Mouse (Mus musculus) macrophage (primary cell): ENCODE results near the gene C2cd2. TPM values are rescaled to one million over a fixed set of nuclear protein-coding genes. Genes with fewer than 3 reads are reported as not detected.
A peak's percentile ranks its signal among the peaks of the same experiment; 100 is the strongest.

Experiments used
- H3K27ac ChIP-seq: fragments of 350-480 bp; formaldehyde crosslinking; 2 replicates; pipeline ENCODE4 v1.9.0; 2021
- H3K36me3 ChIP-seq: fragments of 350-480 bp; formaldehyde crosslinking; 2 replicates; pipeline ENCODE4 v1.9.0; 2021; ENCODE audit errors: inconsistent target
- H3K4me3 ChIP-seq: fragments of 350-480 bp; formaldehyde crosslinking; 2 replicates; pipeline ENCODE4 v1.9.0; 2021; ENCODE audit errors: inconsistent target
- H3K79me2 ChIP-seq: fragments of 350-480 bp; formaldehyde crosslinking; 2 replicates; pipeline ENCODE4 v1.9.0; 2021; ENCODE audit errors: inconsistent target
- WGBS: methylation state at CpG from one replicate; pipeline ENCODE4 v1.1.7; 2026; ENCODE audit warnings: inconsistent platforms; ENCODE audit not compliant: missing documents; 5-methylcytosine and 5-hydroxymethylcytosine counted together
- polyA plus RNA-seq: library from polyadenylated mRNA; stranded (reverse); fragments of 250-400 nt; gene quantifications from 3 replicates; pipeline ENCODE4 v1.2.4, GENCODE M21; 2018; ENCODE audit warnings: inconsistent platforms

Gene C2cd2
- polyA plus RNA-seq, 1 experiment from 2014 or later, result 22.8 TPM

GRCm38 (mm10) chr16:97925760-97926159 lies 36.6 kb downstream of the C2cd2 start:
- no peak overlapping the region for H3K4me3 ChIP-seq
- no peak overlapping the region for H3K27ac ChIP-seq
- no peaks in the 10 kb centered on the region for H3K36me3 ChIP-seq
- WGBS, result 87% methylated on average over 2 of the region's 2 CpGs
- no peaks in the 10 kb centered on the region for H3K79me2 ChIP-seq

- no peak overlapping the region for H3K27ac ChIP-seq
- no peaks in the 10 kb centered on the region for H3K79me2 ChIP-seq
- no peaks in the 10 kb centered on the region for H3K36me3 ChIP-seq
- no peak overlapping the region for H3K4me3 ChIP-seq
- 100% methylated on average over 1 of the region's 1 CpGs for WGBS
Measured at GRCm38 (mm10) chr16:97923700-97924099, 38.7 kb downstream of the C2cd2 start.

DNA sequence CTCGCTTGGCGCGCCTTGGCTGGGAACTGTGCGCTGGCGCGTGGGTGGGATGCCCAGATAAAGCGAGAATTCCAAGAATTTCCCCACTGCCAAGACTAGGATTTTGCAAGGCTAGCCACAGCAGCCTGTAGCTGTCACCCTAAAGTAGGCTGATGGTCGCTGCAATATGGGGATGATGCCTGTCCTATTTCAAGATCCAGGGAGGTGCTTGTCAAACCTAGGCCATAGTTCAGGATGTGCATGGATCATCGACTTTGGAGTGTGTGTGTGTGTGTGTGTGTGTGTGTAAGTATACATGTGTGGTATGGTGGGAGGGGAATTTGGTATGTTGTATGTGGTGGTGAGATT lies 39.6 kb downstream of the C2cd2 start:
- 0% methylated on average over 9 of the region's 9 CpGs for WGBS
- no peaks in the 10 kb centered on the region for H3K79me2 ChIP-seq
- H3K27ac ChIP-seq, result no peak overlapping the region
- H3K4me3 ChIP-seq, result peak overlapping the region; percentile 20
- H3K36me3 ChIP-seq, result no peaks in the 10 kb centered on the region

DNA sequence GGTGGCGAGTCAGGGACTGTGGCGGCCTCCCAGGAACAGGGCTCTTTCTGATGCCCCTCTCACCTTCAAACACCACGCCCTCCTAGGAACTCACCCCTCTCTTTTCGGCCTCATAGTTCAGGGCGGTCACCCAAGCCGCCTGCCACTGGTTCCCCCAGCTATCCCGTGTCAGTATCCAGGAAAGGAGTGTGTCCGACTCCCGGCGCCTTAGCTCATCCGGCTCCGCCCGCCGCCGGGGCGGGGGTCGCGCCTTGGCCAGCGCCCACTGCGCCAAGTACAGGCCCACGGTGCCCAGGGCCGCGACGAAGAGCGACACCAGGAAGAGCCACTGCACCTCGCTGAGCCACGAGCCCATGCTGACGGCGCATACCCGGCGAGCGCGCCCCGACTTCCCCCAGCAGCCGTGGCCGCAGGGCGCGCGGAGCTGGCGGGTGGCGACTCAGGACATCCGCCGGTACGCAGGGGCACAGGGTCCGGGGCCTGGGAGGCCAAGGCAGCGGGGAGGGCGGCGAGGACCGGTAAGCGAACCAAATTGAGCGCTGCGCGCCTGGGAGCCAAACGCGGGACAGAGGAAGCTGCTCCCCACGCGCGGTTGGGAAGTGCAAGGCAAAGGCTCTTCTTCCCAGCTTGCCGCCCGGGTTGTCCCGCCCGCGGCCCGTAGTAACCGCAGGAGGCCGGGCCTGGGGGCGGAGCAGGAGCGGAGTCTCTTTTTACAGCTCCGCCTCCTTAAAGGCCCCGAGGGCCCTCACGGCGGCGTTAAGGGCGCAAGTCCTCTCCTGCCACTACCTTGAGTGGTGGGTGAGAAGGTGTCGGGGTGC lies 40.2 kb downstream of the C2cd2 start:
- Histone ChIP-seq H3K27ac (no peak overlapping the region), H3K79me2 (no peaks in the 10 kb centered on the region), H3K4me3 (peak overlapping the region; percentile 55), H3K36me3 (no peaks in the 10 kb centered on the region)
- under 1% methylated on average over 75 of the region's 75 CpGs for WGBS

- H3K4me3 ChIP-seq, result no peak overlapping the region
- no peaks in the 10 kb centered on the region for H3K79me2 ChIP-seq
- 100% methylated on average over 1 of the region's 1 CpGs for WGBS
- H3K27ac ChIP-seq, result no peak overlapping the region
- H3K36me3 ChIP-seq, result no peaks in the 10 kb centered on the region
Measured at GRCm38 (mm10) chr16:97920621-97921020, 41.8 kb downstream of the C2cd2 start.

DNA sequence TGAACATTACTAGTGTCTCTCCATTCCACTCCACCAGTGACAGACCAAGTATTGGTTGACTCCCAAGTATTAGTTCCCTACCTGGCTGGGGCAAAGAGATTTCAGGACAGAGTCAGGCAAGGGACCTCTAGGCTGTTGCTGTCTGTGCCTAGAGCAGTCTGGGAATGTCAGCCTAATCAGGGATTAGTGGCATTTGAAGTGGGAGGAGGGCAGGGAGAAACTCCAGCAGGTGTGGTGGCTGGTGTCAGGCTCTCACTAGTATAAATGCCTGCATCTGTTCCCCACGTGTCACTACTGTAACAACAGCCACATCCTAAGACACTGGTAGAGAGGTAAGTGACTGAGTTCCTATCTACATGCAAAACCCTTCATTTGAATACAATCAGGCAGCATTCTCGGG lies 42.6 kb downstream of the C2cd2 start:
- no peak overlapping the region for H3K27ac ChIP-seq
- H3K36me3 ChIP-seq, result no peaks in the 10 kb centered on the region
- no peak overlapping the region for H3K4me3 ChIP-seq
- H3K79me2 ChIP-seq, result no peaks in the 10 kb centered on the region
- 94% methylated on average over 2 of the region's 2 CpGs for WGBS

DNA sequence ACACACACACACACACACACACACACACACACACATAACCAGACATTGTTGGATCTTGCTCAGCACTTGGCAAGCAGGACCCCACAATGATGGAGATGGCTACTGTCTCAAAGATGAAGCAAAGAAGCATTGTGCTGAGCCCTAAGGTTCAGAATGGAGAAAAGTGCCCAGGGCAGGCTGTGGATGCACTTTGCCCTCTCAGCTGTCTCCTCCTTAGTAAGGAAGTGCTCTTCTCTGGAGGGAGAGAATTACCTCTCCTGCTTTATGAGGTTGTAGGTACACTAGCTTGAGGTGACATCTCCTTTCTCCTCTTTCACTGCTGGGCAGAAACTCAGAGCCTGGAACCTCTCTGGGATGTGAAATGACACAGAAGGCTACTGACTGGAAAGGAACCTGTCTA lies 49.5 kb downstream of the C2cd2 start:
- Histone ChIP-seq H3K27ac (no peak overlapping the region), H3K79me2 (no peaks in the 10 kb centered on the region), H3K36me3 (no peaks in the 10 kb centered on the region), H3K4me3 (no peak overlapping the region)

GRCm38 (mm10) chr16:97909356-97909755 lies 53.0 kb downstream of the C2cd2 start:
- no peaks in the 10 kb centered on the region for H3K36me3 ChIP-seq
- no peak overlapping the region for H3K4me3 ChIP-seq
- H3K79me2 ChIP-seq, result no peaks in the 10 kb centered on the region
- WGBS, result 93% methylated on average over 1 of the region's 1 CpGs
- H3K27ac ChIP-seq, result no peak overlapping the region

- no peaks in the 10 kb centered on the region for H3K79me2 ChIP-seq
- no peaks in the 10 kb centered on the region for H3K36me3 ChIP-seq
- no peak overlapping the region for H3K27ac ChIP-seq
- no peak overlapping the region for H3K4me3 ChIP-seq
- WGBS, result 93% methylated on average over 6 of the region's 6 CpGs
Measured at GRCm38 (mm10) chr16:97907496-97907895, 54.9 kb downstream of the C2cd2 start.

DNA sequence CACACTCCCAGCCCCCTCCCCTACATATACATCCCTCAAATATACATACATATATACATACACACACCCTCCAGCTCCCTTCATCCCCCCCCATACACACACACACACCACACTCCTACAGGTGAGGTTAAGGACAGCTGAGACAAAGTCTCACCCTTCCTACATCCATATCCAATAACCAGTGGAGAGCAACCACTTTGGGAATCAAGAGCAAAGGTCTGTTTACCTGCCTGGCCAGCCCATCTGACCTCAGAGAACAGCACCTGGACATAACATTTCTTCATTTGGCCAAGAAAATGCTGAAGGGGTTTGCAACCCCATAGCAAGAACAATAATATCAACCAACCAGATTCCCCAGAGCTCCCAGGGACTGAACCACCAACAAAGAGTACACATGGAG lies 56.1 kb downstream of the C2cd2 start:
- Histone ChIP-seq H3K27ac (no peak overlapping the region), H3K79me2 (no peaks in the 10 kb centered on the region)

DNA sequence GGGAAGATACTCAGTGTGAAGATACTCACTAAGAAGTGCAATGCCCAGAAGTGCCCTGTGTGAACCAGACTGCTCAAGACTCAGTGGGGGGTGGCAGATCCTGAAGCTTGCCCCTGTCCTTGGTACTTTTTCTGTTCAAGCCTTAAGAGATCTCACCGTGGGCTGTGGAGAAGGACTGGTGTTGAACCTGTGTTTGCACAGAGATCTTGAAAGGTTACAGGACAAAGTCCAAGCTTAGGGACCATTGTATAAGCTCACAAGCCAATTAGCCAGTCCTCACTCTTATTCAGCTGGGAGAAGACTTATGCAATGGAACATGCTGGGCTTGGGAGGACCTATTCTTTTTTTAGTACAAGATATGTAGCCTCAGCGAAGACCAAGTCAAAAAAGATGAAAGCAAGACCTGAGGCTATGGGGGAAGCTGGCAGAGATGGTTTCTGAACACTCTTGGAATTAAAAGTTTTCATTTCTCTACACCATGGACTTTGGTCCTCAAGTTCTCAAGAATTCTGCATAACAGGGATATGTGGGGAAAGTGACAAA lies 56.9 kb downstream of the C2cd2 start:
- 91% methylated on average over 2 of the region's 2 CpGs for WGBS

More for the DNA sequence above, 56.1 kb downstream of the C2cd2 start:
- Histone ChIP-seq H3K36me3 (no peaks in the 10 kb centered on the region), H3K4me3 (no peak overlapping the region)

GRCm38 (mm10) chr16:97904035-97904434 lies 58.4 kb downstream of the C2cd2 start:
- H3K79me2 ChIP-seq, result no peaks in the 10 kb centered on the region
- WGBS, result 90% methylated on average over 3 of the region's 3 CpGs
- H3K36me3 ChIP-seq, result no peaks in the 10 kb centered on the region
- no peak overlapping the region for H3K4me3 ChIP-seq
- no peak overlapping the region for H3K27ac ChIP-seq

More for the DNA sequence above, 56.9 kb downstream of the C2cd2 start:
- Histone ChIP-seq H3K36me3 (no peaks in the 10 kb centered on the region), H3K4me3 (no peak overlapping the region), H3K27ac (no peak overlapping the region), H3K79me2 (no peaks in the 10 kb centered on the region)

DNA sequence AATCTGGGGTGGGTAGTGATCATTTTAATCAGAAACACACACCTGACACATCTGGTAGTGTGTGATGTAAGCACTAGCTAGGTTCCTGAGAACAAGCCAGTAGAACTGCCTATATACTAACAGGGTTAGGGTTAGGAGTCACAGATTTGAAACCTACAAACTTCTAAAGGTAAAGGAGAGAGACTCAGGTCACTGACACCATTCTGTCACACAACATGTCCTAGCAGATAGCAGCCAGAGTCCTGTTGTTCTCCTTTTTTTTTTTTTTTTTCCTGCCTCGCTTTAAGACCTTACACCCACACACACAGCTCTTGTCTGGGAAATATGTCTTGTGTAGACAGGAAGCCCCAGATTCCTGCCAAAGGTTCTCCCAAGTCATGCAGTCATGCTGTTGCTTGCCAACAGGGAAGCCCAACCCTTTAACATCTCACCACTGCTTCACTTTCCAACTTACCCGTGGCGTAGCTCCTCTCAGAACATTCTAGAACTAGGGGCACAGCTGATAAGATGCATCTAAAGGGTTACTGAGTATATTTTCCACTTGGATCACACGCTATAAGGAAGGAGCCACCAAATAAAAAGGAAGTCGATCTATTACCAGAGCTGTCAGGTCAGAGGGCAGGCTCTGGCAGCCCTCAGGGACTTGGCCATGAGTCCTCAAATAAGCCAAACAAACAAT lies 64.9 kb downstream of the C2cd2 start:
- 60% methylated on average over 5 of the region's 5 CpGs for WGBS

DNA sequence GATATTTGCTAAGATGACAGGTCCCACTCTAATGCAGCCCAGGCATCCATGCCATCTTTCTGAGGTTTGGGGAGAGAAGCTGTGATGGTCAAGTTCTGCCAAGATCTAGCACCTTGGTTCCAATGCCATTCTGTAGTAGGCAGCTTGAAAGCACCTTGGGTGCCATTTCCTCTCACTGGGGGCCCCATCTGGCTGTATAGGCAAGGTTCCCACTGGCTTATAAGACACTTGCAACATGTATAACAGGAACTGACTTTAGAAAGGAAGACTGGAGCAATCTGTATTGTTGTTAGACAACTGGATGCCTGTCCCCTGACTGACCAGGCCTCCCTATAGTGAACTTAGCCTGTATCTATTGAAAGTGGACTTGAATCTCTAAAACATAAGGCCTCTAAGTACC lies 74.6 kb downstream of the C2cd2 start:
- Histone ChIP-seq H3K36me3 (no peaks in the 10 kb centered on the region; the same call in 1 of the 2 replicates), H3K27ac (no peak overlapping the region), H3K79me2 (no peaks in the 10 kb centered on the region), H3K4me3 (no peak overlapping the region)

More for the DNA sequence above, 64.9 kb downstream of the C2cd2 start:
- Histone ChIP-seq H3K27ac (no peak overlapping the region), H3K36me3 (no peaks in the 10 kb centered on the region), H3K4me3 (no peak overlapping the region), H3K79me2 (no peaks in the 10 kb centered on the region)

DNA sequence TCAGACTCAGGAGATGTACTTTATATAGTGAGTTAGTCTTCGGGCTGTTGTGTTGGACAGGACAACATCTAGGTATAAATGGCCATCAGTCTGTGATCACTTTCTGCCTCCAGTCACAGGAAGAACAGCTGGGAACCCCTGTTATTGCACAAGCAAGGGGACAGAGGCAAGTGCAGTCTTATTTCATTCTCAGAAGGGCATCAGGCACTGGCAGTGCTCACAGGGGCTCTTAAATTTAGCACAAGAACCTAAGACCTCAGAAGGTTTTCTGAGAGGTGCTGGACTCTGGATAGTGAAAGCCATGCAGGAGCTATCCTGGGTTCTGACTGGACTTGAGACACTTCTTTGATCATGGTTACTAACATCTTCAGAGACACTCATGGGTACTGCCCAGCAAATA lies 78.7 kb downstream of the C2cd2 start:
- Histone ChIP-seq H3K36me3 (no peaks in the 10 kb centered on the region; the same call in 1 of the 2 replicates), H3K4me3 (no peak overlapping the region), H3K79me2 (no peaks in the 10 kb centered on the region), H3K27ac (no peak overlapping the region)
- 100% methylated on average over 1 of the region's 1 CpGs for WGBS
